Mouse (Mus musculus): ENCODE results near the gene Olfr646. TPM values are rescaled to one million over a fixed set of nuclear protein-coding genes. Genes with fewer than 3 reads are reported as not detected.

Gene Olfr646
- not detected for polyA plus RNA-seq (2014; fragmentation: Illumina TruSeq; extraction: RNeasy Lipid Tissue Mini Kit (QIAGEN cat#74804); ENCODE audit: low read depth, low replicate concordance)

DNA sequence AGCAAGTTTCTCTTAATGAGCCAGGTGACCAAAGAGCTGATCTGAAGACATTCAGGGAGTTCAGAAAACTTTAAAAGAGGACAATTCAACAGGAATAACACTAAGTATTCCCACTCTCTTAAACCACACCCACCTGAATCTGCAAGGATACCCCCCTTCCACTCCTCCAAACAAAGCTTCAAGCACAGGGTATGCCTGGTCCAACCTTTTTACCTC is at the start of gene Olfr646:
Gene Olfr646, plus strand, starts transcription at position 117 of the 216 bp plus-strand sequence.

DNA sequence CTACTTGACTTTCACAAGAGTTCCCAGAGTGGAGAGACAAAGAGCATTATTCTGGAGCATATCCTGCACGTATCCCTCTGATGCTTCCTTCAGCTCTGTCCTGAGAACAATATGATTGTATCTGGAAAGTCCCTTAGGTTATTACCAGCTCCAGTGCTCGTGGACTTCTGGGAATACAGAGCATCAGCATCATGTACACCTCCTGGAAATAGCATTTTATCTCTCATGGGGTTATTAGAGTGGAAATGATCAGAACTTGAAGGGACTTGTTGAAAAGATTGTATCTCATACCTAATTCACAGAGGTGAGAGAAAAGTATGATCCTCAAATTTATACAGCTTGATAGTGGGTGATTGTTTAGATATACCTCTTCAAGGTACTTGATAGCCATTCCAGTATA is 43.3 kb upstream of the Olfr646 start, which contains the start of gene 4930516K23Rik:
Gene 4930516K23Rik, minus strand, starts transcription at position 101 of the 400 bp plus-strand sequence.

DNA sequence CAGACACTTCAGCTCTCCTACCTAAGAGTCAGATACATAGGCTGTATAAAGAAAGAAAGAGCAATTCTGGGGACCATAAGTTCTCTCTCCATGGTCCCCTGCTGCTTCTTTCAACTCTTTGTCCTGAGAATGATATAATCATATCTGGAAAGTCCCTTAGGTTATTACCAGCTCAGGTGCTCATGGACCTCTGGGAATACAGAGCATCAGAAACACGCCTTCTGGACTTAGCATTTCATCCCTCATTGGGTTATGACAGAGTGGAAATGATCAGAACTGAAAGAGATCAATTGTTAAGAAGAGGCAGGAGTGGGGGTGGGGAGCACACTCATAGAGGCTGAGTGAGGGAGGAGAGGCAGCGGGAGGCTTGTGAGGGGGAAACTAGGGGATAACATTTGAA is 32.9 kb upstream of the Olfr646 start, which contains the start of gene Olfr644:
Gene Olfr644, minus strand, starts transcription at position 101 of the 400 bp plus-strand sequence.

DNA sequence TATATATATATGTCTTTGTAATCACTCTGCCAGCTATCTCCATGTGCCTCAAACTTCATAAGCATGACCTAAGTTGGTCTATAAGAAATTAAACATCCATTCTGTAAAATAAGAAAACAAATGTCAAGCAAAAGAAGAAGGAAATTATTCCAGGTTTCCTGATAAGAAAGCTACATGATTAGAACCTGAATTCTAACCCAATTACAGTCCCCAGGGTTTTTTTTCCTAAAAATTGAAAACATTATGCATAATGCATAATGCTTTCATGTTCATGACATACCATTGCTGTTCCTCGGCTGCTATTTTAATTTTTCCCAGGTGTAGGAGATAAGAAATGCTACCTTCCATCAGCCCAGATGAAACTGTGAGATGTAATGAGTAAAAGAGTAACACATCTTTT is 19.3 kb upstream of the Olfr646 start, which contains the start of gene Olfr645:
Gene Olfr645, minus strand, starts transcription at position 101 of the 400 bp plus-strand sequence.

DNA sequence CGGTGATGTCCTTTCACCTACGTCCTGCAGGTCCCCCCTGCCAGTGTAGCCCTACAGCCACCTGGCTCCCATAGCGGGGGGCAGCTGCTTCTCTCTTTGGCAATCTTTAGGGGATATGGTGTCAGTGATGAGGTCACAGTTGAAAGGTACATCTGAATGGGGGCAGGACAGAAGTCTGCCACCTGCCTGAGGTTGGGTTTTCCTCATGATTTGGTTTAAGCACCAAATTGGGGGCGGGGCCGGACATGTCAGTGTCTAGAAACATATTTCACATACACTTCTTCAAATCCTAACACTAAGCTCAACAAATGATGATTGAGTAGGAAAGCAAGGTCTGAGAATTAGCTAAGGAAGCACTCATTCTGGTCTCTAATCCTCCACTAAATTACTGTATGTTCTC is 25.1 kb downstream of the Olfr646 start, which contains the start of gene Ubqln5:
Gene Ubqln5, minus strand, starts transcription at position 101 of the 400 bp plus-strand sequence.

DNA sequence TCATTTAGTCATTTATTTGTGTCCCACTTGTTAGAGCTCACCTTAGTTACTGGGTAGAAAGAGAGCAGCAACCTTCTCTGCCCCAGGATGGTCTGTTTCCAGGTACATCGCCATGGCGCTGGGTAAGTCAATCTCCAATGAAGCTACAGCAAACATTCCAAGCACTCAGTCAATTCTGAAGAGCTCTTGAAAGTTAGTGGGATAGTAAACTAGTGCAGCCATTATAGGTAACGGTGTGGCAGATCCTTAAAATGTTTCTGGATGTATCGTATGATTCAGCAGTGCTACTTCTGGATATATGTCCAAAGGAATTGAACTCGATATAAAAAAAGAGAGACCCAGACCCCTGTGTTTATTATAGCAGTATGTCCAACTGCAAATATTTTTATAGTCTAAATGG is 32.6 kb downstream of the Olfr646 start, which contains the start of gene Olfr643:
Gene Olfr643, minus strand, starts transcription at position 101 of the 400 bp plus-strand sequence.

DNA sequence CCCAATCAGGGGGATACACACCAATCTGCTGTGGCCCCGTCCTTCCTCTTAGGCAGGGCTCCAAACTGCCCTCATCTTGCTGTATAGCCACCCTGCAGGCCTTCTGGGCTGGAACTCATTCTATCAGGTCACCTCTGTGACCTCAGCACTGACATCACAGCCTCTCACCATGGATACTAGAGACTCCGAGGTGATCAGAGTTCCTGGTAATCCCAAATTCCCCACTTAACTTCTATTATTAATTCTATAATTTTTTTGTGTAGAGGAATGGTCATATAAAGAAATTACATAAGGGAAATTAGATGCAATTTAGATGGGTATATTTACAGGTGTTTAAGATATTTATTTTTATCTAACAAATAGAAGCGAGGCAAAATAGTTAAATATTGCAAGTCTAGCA is 38.5 kb downstream of the Olfr646 start, which contains the start of gene Ubqln3:
Gene Ubqln3, minus strand, starts transcription at position 101 of the 400 bp plus-strand sequence.

DNA sequence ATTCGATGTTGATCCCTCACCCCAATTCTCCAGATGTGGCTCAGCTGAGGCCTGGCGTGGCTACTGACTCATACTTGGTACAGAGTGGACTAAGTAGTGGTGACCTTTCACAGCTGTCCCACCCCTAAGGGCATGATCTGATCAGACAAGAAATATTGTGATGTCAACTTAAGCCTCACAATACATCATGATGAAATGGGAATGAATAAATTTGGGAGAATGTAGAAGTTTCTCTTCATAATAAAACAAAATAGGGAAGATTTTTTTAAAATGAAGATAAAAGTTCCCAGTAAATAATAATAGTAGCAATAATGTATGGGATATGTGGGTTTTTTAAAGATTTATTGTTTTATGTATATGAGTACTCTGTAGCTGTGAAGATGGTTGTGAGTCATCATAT is 45.8 kb downstream of the Olfr646 start, which contains the start of gene Ubqlnl:
Gene Ubqlnl, minus strand, starts transcription at position 101 of the 400 bp plus-strand sequence.

Other genes starting within 250 kb of the Olfr646 start
- gene Olfr66, start 218.6 kb upstream of the Olfr646 start, polyA plus RNA-seq (2014; fragmentation: Illumina TruSeq; extraction: RNeasy Lipid Tissue Mini Kit (QIAGEN cat#74804); ENCODE audit: low read depth, low replicate concordance), result not detected
- not detected for gene Olfr64, start 210.4 kb upstream of the Olfr646 start, polyA plus RNA-seq (2014; fragmentation: Illumina TruSeq; extraction: RNeasy Lipid Tissue Mini Kit (QIAGEN cat#74804); ENCODE audit: low read depth, low replicate concordance)
- gene Olfr65, start 201.4 kb upstream of the Olfr646 start, polyA plus RNA-seq (2014; fragmentation: Illumina TruSeq; extraction: RNeasy Lipid Tissue Mini Kit (QIAGEN cat#74804); ENCODE audit: low read depth, low replicate concordance), result not detected
- not detected for gene Olfr631, start 176.0 kb upstream of the Olfr646 start, polyA plus RNA-seq (2014; fragmentation: Illumina TruSeq; extraction: RNeasy Lipid Tissue Mini Kit (QIAGEN cat#74804); ENCODE audit: low read depth, low replicate concordance)
- gene Olfr632, start 170.5 kb upstream of the Olfr646 start, polyA plus RNA-seq (2014; fragmentation: Illumina TruSeq; extraction: RNeasy Lipid Tissue Mini Kit (QIAGEN cat#74804); ENCODE audit: low read depth, low replicate concordance), result not detected
- gene Olfr633, start 160.4 kb upstream of the Olfr646 start, polyA plus RNA-seq (2014; fragmentation: Illumina TruSeq; extraction: RNeasy Lipid Tissue Mini Kit (QIAGEN cat#74804); ENCODE audit: low read depth, low replicate concordance), result not detected
- gene Olfr635, start 133.7 kb upstream of the Olfr646 start, polyA plus RNA-seq (2014; fragmentation: Illumina TruSeq; extraction: RNeasy Lipid Tissue Mini Kit (QIAGEN cat#74804); ENCODE audit: low read depth, low replicate concordance), result not detected
- not detected for gene Olfr638, start 106.1 kb upstream of the Olfr646 start, polyA plus RNA-seq (2014; fragmentation: Illumina TruSeq; extraction: RNeasy Lipid Tissue Mini Kit (QIAGEN cat#74804); ENCODE audit: low read depth, low replicate concordance)
- gene Olfr639, start 87.6 kb upstream of the Olfr646 start, polyA plus RNA-seq (2014; fragmentation: Illumina TruSeq; extraction: RNeasy Lipid Tissue Mini Kit (QIAGEN cat#74804); ENCODE audit: low read depth, low replicate concordance), result not detected
- not detected for gene Olfr640, start 79.3 kb upstream of the Olfr646 start, polyA plus RNA-seq (2014; fragmentation: Illumina TruSeq; extraction: RNeasy Lipid Tissue Mini Kit (QIAGEN cat#74804); ENCODE audit: low read depth, low replicate concordance)
- gene Olfr641, start 69.4 kb upstream of the Olfr646 start, polyA plus RNA-seq (2014; fragmentation: Illumina TruSeq; extraction: RNeasy Lipid Tissue Mini Kit (QIAGEN cat#74804); ENCODE audit: low read depth, low replicate concordance), result not detected
- gene Olfr642, start 52.2 kb upstream of the Olfr646 start, polyA plus RNA-seq (2014; fragmentation: Illumina TruSeq; extraction: RNeasy Lipid Tissue Mini Kit (QIAGEN cat#74804); ENCODE audit: low read depth, low replicate concordance), result not detected
- not detected for gene 4930516K23Rik, start 43.4 kb upstream of the Olfr646 start, polyA plus RNA-seq (2014; fragmentation: Illumina TruSeq; extraction: RNeasy Lipid Tissue Mini Kit (QIAGEN cat#74804); ENCODE audit: low read depth, low replicate concordance)
- gene Olfr644, start 33.0 kb upstream of the Olfr646 start, polyA plus RNA-seq (2014; fragmentation: Illumina TruSeq; extraction: RNeasy Lipid Tissue Mini Kit (QIAGEN cat#74804); ENCODE audit: low read depth, low replicate concordance), result not detected
- not detected for gene Olfr645, start 19.4 kb upstream of the Olfr646 start, polyA plus RNA-seq (2014; fragmentation: Illumina TruSeq; extraction: RNeasy Lipid Tissue Mini Kit (QIAGEN cat#74804); ENCODE audit: low read depth, low replicate concordance)
- gene Ubqln5, start 25.0 kb downstream of the Olfr646 start, polyA plus RNA-seq (2014; fragmentation: Illumina TruSeq; extraction: RNeasy Lipid Tissue Mini Kit (QIAGEN cat#74804); ENCODE audit: low read depth, low replicate concordance), result not detected
- not detected for gene Olfr643, start 32.5 kb downstream of the Olfr646 start, polyA plus RNA-seq (2014; fragmentation: Illumina TruSeq; extraction: RNeasy Lipid Tissue Mini Kit (QIAGEN cat#74804); ENCODE audit: low read depth, low replicate concordance)
- not detected for gene Ubqln3, start 38.4 kb downstream of the Olfr646 start, polyA plus RNA-seq (2014; fragmentation: Illumina TruSeq; extraction: RNeasy Lipid Tissue Mini Kit (QIAGEN cat#74804); ENCODE audit: low read depth, low replicate concordance)
- gene Ubqlnl, start 45.7 kb downstream of the Olfr646 start, polyA plus RNA-seq (2014; fragmentation: Illumina TruSeq; extraction: RNeasy Lipid Tissue Mini Kit (QIAGEN cat#74804); ENCODE audit: low read depth, low replicate concordance), result not detected
- gene Olfm5, start 60.0 kb downstream of the Olfr646 start, polyA plus RNA-seq (2014; fragmentation: Illumina TruSeq; extraction: RNeasy Lipid Tissue Mini Kit (QIAGEN cat#74804); ENCODE audit: low read depth, low replicate concordance), result not detected
- not detected for gene Olfr648, start 78.5 kb downstream of the Olfr646 start, polyA plus RNA-seq (2014; fragmentation: Illumina TruSeq; extraction: RNeasy Lipid Tissue Mini Kit (QIAGEN cat#74804); ENCODE audit: low read depth, low replicate concordance)
- gene Olfr649, start 91.1 kb downstream of the Olfr646 start, polyA plus RNA-seq (2014; fragmentation: Illumina TruSeq; extraction: RNeasy Lipid Tissue Mini Kit (QIAGEN cat#74804); ENCODE audit: low read depth, low replicate concordance), result not detected
- 1.0 TPM for gene Trim6, start 113.9 kb downstream of the Olfr646 start, polyA plus RNA-seq (2014; fragmentation: Illumina TruSeq; extraction: RNeasy Lipid Tissue Mini Kit (QIAGEN cat#74804); ENCODE audit: low read depth, low replicate concordance)
- gene Trim34a, start 139.6 kb downstream of the Olfr646 start, polyA plus RNA-seq (2014; fragmentation: Illumina TruSeq; extraction: RNeasy Lipid Tissue Mini Kit (QIAGEN cat#74804); ENCODE audit: low read depth, low replicate concordance), result 37.6 TPM
- gene Trim5, start 183.2 kb downstream of the Olfr646 start, polyA plus RNA-seq (2014; fragmentation: Illumina TruSeq; extraction: RNeasy Lipid Tissue Mini Kit (QIAGEN cat#74804); ENCODE audit: low read depth, low replicate concordance), result 11.2 TPM
- 44.0 TPM for gene Trim12a, start 210.6 kb downstream of the Olfr646 start, polyA plus RNA-seq (2014; fragmentation: Illumina TruSeq; extraction: RNeasy Lipid Tissue Mini Kit (QIAGEN cat#74804); ENCODE audit: low read depth, low replicate concordance)
- gene Trim34b, start 224.6 kb downstream of the Olfr646 start, polyA plus RNA-seq (2014; fragmentation: Illumina TruSeq; extraction: RNeasy Lipid Tissue Mini Kit (QIAGEN cat#74804); ENCODE audit: low read depth, low replicate concordance), result not detected
- gene Trim12c, start 248.5 kb downstream of the Olfr646 start, polyA plus RNA-seq (2014; fragmentation: Illumina TruSeq; extraction: RNeasy Lipid Tissue Mini Kit (QIAGEN cat#74804); ENCODE audit: low read depth, low replicate concordance), result 52.3 TPM

All from adrenal gland, adult 10 weeks (tissue).